Mouse (Mus musculus): ENCODE measurements around the gene Krt31.

Gene Krt31

DNA sequence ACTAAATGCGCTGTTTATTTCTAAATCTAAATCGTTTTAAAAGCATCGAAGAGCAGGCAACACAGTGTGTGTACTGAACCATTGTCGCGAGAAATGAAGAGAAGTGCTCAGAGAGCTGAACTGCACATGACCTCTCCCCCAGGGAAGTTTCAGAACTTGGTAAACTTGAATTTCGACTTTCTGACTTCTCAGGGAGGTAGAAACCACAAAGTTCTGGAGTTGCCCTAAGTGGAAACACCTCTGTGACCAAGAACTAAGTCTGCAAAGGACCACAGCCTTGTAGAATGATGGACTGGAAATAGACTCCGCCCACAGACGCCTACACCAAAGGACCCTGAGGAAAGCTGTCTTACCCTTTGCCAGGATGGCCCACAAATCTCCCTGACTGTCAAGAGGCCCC, 44.4 kb downstream of the Krt31 start:
- DNase-seq = no peak

DNA sequence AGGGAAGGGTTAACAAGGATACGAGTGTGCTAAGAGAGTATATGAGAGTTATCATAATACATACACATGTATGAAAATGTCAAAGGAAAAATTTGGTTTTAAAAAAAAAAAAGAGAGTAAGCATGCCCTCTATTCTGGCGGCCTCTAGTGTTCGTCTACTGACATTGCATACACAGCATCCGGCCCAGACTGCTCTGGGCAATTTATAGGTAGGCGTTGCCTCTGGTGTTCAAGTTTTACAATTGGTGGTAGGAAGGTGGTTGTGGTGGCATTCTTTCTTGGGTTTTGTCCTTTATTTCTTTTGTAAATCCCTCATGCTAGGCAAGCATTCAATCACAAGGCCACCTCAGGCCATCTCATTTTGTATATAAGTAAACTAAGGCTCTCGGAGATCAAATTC, 45.5 kb downstream of the Krt31 start:
- peak; percentile 70 to 71 for DNase-seq

DNA sequence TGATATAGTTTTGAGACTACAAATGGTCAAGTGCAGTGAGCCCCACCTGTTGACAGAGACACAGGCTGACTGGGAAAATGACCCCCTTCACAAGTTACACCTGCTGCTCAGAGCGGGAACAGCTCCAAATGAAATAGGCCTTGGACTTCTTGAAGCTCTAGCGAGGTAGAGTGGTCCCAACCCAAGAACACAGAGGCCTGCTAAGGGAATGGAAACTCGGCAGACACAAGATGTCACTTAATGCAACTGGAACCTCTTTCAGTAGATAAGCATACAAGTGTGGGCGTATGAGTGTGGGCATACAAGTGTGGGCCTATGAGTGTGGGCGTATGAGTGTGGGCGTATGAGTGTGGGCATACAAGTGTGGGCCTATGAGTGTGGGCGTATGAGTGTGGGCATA, 51.3 kb downstream of the Krt31 start:
- no peak for DNase-seq
